Mouse (Mus musculus): ENCODE data around the gene Prmt7. TPM values are rescaled to one million over a fixed set of nuclear protein-coding genes. Genes with fewer than 3 reads are reported as not detected.
"Not testable (repeated sequence)": the region's sequence is repeated elsewhere in the genome, so short reads cannot be mapped to it uniquely, and the experiment has no call there.

Prmt7 gene
- total RNA-seq (2021) = 28.4 and 31.1 TPM in 2 replicates
- long read RNA-seq, transcript Prmt7-201 (18 exons, 3,472 nt) = major isoform, 90 of 104 reads
- long read RNA-seq, partial matches to known transcripts = 12 of 104 reads
- long read RNA-seq, other reads (novel, unspliced or antisense) = 2 of 104 reads

DNA sequence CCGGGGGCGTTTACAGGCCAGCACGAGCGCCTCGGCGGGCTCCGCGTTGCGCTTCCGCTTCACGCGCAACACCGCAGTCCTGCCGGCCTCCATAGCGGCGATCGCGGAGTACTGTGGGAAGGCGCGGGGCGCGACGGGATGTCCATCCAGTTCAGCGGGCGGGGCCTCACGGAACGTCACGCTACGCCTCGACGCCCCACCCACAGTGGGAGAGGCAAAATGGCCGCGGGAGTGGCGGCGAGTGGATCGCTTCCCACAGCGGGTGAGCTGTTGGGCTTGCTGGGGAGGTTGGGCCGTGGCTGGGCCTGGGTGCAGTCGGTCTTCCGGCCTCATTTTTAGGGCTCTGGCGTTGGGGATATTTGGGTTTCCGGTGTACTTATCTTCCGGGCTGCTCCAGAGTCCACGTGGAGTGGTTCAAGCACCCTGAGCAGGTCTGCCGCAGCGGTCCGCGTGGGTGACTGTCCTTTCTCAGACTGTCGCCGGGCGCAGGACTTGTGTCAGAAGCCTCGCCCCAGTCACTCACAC lies at the start of gene Prmt7, which contains the start of gene Slc7a6os:
Prmt7 (plus strand) TSS at position 116 of the 525 bp plus-strand sequence.
Slc7a6os (minus strand) TSS at position 115 of the 525 bp plus-strand sequence.
- peak; percentile 97 for DNase-seq

DNA sequence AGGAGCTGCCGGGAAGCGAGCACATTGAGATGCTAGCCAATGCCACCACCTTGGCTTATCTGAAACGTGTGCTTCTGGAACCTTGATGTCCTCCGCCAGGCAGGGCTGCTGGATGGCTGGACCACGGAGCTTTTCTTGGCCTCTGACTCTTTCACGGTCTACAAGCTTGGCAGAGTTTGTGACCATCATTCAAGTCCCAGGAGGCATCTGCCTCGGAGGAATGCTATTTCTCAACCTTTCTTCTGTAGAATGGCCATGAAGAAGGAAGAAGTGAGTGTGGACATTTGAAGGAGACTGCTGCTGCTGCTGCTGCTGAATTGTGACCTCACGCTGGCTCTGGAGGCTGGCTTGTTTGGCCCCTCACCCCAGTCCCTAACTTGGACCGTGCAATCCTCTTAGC lies 47.5 kb upstream of the Prmt7 start:
- no peak for DNase-seq

GRCm38 (mm10) chr8:106165460-106165859 lies 45.3 kb upstream of the Prmt7 start:
- DNase-seq = peak; percentile 65

DNA sequence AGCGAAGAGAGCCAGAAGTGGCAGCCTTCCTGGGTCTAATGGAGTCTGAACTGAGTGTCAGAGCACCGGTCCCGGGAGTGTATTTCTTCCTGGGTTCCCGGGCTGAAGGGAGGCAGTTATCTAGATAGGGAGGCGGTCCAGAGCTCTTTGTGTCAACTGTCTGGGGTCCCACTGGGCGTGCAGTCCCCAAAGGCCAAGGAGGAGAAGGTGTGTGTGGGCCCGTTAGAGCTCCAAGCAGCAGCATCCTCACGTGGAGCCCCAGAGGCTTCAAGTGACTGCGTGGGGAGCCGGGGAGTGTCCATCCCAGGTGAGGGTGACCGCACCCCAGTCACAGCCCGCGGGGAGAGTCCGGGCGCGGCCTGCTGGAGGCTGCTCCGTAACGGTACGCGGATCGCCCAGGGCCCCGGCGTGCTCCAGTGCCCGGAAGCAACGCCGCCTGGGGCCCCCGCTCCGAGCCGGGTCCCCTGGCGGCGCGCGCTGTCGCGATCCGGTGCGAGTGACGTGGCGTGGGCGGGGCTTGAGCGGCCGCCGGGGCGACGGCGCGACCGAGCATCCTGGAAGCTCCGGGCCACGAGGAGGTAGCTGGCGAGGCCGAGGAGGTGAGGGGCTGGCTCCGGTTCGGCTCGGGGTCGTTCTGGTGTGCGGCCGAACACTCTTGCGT lies 42.2 kb upstream of the Prmt7 start, which contains the start of gene Slc7a6:
Slc7a6 (plus strand) TSS at position 502 of the 661 bp plus-strand sequence.
- DNase-seq = peak; percentile 91

GRCm38 (mm10) chr8:106169017-106169933 lies 41.5 kb upstream of the Prmt7 start:
- DNase-seq = peak; percentile 29

GRCm38 (mm10) chr8:106169934-106170480 lies 40.7 kb upstream of the Prmt7 start:
- no peak for DNase-seq

GRCm38 (mm10) chr8:106173566-106173965 lies 37.2 kb upstream of the Prmt7 start:
- no peak for DNase-seq

GRCm38 (mm10) chr8:106176891-106177290 lies 33.8 kb upstream of the Prmt7 start:
- no peak for DNase-seq

GRCm38 (mm10) chr8:106177594-106177993 lies 33.1 kb upstream of the Prmt7 start:
- DNase-seq = no peak

DNA sequence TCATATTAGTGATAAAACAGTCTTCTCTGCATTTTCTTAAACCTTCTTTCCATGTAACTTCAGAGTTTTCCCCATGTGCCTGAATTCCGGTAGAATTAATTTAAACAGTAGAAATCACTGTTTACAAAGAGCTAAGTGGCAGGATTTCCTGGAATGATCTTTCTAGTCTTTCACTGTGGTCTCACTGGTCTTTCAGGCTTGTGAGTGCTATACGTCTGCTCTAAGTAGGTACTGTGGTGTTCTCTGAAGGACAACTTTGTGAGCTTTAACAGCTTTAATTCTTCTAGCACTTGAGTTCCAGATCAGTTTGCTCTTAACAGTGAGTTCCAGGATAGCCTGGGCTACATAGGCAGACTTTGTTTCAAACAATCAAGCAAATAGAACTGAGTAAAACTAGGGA lies 32.3 kb upstream of the Prmt7 start:
- no peak for DNase-seq

GRCm38 (mm10) chr8:106185628-106186270 lies 25.0 kb upstream of the Prmt7 start:
- no peak for DNase-seq

GRCm38 (mm10) chr8:106186394-106186793 lies 24.3 kb upstream of the Prmt7 start:
- no peak for DNase-seq

DNA sequence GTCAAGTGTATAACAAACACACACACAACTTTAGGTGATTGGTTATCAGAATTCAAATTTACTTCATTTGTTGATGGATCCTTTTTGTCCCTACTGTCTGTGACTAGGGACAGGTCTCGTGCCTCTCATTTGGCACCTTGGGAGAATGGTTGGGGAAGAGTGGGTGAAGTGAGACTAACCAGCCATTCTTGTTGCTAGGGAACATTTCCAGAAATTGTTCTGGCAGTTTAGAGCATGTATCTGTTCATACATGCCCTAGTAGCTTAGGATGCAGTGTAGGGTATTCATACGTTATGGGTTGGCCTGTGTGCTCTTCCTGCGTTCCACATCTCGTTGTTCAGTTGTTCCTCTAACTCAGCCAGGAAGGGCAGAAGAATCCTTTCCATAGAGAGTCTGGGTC lies 21.6 kb upstream of the Prmt7 start:
- no peak for DNase-seq

- no peak for DNase-seq
Observed at GRCm38 (mm10) chr8:106191639-106192038, 19.1 kb upstream of the Prmt7 start.

DNA sequence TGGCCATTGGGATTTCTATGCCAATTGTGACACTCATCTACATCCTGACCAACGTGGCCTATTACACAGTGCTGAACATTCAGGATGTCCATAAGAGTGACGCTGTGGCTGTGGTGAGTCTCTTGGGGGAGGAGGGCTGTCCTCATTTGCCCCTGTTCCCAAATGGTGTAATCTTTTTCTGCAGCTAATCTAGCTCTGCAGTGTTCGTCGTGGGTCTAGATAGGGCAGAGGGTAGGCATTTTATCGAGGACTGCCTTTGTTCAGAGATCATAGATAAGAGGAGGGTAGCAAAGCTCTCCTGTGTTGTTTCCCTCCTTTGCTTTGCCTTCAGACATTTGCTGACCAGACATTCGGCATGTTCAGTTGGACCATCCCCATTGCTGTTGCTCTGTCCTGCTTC lies 17.6 kb upstream of the Prmt7 start:
- DNase-seq = no peak

DNA sequence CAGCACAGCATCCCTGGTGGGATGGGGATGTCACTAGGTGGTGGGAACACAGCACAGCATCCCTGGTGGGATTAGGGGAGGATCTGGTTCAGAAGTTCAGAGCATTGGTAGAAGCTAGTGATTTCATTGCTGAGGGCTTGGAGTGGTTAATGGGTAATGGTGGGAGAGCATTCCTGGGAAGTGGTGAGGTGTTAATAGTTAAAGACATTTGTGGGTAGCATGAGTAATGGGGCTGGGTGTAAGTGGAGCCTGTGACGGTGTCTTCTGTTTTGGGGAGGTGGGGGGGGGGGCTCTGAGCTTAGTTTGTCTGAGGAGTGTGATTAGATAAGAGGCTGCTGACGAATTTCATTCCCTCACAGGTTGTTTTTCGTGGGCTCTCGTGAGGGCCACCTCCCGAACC lies 16.7 kb upstream of the Prmt7 start:
- no peak for DNase-seq

DNA sequence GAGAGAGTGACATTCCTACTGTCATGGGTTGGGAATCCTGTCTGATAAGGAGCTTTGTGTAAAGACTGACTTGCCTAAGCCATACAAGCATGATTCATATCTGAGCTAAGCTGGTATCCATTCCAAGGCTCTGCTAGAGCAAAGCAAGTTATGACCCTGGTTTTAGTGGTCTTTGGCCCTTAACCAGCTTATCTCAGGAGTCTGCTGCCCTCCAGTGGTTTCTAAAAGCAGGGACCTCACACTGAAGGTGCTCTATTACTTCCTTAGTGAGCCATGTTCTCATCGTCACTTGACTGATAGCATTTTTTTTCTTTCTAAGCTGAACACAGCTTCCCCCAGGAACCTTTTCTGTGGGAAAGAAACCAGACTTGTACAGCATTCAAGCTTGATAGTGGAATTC lies 12.0 kb upstream of the Prmt7 start:
- DNase-seq = peak; percentile 19

GRCm38 (mm10) chr8:106199596-106199995 lies 11.1 kb upstream of the Prmt7 start:
- not testable (repeated sequence) for DNase-seq

DNA sequence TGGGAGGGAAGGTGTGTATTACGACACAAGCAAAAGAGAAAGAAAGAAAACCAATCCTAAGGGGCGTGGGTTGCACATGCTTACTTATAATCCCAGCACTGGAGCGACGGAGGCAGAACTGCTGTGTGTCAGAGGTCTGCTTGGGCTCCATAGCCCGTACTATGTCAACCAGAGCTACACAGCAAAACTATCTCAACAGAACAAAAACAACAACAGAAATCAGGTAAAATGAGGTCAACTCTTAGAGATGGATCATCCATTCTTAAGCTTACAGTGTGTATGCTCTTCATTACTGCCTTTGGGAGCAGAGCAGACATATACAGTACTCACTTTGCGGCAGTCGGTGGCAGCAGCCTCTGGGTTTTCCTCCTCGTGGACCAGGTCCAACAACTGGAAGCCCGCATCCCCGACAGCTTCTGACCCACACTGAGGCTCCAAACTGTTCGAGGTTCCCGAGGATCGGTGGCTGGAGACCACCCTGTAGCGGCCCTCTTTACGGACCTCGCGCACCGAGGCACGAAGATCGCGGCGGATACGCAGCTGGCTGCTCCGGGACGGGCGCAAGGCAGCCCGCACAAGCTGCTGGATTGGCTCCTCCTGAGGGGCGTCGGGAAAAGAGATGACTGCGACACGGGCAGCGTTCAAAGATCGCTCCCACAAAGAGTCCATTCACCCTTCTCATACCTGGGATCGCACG lies 553 bp upstream of the Prmt7 start:
- no peak for DNase-seq

DNA sequence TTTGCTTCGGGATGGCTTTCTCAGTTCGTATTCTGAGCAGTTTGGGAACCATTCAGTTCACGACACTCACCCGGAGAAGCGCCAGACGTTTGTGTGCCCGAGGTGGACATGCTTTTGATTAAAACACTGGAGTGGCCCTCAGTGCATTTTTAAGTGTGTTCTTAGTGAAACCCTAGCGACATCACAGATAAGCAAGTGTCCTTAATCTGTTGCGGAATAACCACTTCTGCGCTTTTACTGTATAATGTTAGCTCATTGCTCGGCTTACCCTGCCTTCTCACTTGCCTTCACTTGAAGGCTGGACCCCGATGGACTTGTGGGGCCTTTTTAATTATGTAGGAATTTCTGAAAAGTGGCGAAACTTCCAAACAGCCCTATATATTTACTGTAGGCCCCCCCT lies 685 bp downstream of the Prmt7 start:
- DNase-seq = no peak

DNA sequence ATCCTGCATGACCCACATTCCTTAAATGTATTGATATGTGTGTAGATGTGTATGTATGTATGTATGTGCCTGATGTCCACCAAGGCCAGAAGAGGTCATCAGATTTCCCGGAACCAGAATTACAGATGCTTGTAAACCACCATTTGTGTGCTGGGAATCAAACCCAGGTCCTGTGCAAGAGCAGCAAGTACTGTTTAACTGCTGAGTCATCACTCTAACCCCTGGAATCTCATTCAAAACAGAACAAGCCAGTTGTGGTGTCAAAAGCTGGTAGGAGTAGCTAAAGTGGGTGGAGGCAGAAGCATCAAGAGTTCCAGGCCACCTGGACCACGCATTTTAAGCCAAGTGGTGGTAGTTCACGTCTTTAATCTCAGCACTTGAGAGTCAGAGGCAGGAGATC lies 3.2 kb downstream of the Prmt7 start:
- no peak for DNase-seq
